Mouse (Mus musculus): ENCODE measurements around the gene Plek. TPM values are rescaled to one million over a fixed set of nuclear protein-coding genes. Genes with fewer than 3 reads are reported as not detected.

Gene Plek
- polyA plus RNA-seq, 1 experiment: 86.2 TPM

GRCm38 (mm10) chr11:17002739-17003373 is 49.3 kb downstream of the Plek start:
- TF ChIP-seq POLR2A (IDR thresholded peaks at IDR 0.05; ENCODE audit: borderline replicate concordance, low read depth, low read length) (no peak), CTCF (IDR thresholded peaks at IDR 0.05; ENCODE audit: low read depth, low read length) (no peak)
- H3K27ac ChIP-seq (ENCODE audit: insufficient read depth, low read depth, low read length): peak overlapping the region; percentile 99
- peak overlapping the region; percentile 6 for H3K4me3 ChIP-seq (ENCODE audit: insufficient read depth, low read length)
- H3K4me1 ChIP-seq (ENCODE audit: control insufficient read depth, insufficient read depth, low read length): peaks cover 38% of the 10 kb centered on the region

GRCm38 (mm10) chr11:17000353-17001334 is 51.5 kb downstream of the Plek start:
- Histone ChIP-seq H3K4me3 (ENCODE audit: insufficient read depth, low read length) (peak overlapping the region; percentile 8; the same call in 1 of the 2 replicates), H3K27ac (ENCODE audit: insufficient read depth, low read depth, low read length) (peak overlapping the region; percentile 77), H3K4me1 (ENCODE audit: control insufficient read depth, insufficient read depth, low read length) (peaks cover 46% of the 10 kb centered on the region)
- no peak for TF ChIP-seq CTCF (IDR thresholded peaks at IDR 0.05; ENCODE audit: low read depth, low read length)
- TF ChIP-seq POLR2A (IDR thresholded peaks at IDR 0.05; ENCODE audit: borderline replicate concordance, low read depth, low read length): no peak

- TF ChIP-seq CTCF (IDR thresholded peaks at IDR 0.05; ENCODE audit: low read depth, low read length): no peak
- no peak for TF ChIP-seq POLR2A (IDR thresholded peaks at IDR 0.05; ENCODE audit: borderline replicate concordance, low read depth, low read length)
- no peak overlapping the region for H3K4me3 ChIP-seq (ENCODE audit: insufficient read depth, low read length)
- peaks cover 46% of the 10 kb centered on the region for H3K4me1 ChIP-seq (ENCODE audit: control insufficient read depth, insufficient read depth, low read length)
- H3K27ac ChIP-seq (ENCODE audit: insufficient read depth, low read depth, low read length): peak overlapping the region; percentile 17; the same call in 1 of the 2 replicates
Measured at GRCm38 (mm10) chr11:16999933-17000332, 52.2 kb downstream of the Plek start.

- Histone ChIP-seq H3K4me3 (ENCODE audit: insufficient read depth, low read length) (no peak overlapping the region), H3K4me1 (ENCODE audit: control insufficient read depth, insufficient read depth, low read length) (peaks cover 44% of the 10 kb centered on the region), H3K27ac (ENCODE audit: insufficient read depth, low read depth, low read length) (no peak overlapping the region)
- TF ChIP-seq POLR2A (IDR thresholded peaks at IDR 0.05; ENCODE audit: borderline replicate concordance, low read depth, low read length): no peak
- TF ChIP-seq CTCF (IDR thresholded peaks at IDR 0.05; ENCODE audit: low read depth, low read length): no peak
Measured at GRCm38 (mm10) chr11:16999387-16999786, 52.8 kb downstream of the Plek start.

GRCm38 (mm10) chr11:16997465-16997864 is 54.7 kb downstream of the Plek start:
- Histone ChIP-seq H3K4me3 (ENCODE audit: insufficient read depth, low read length) (no peak overlapping the region), H3K4me1 (ENCODE audit: control insufficient read depth, insufficient read depth, low read length) (peaks cover 30% of the 10 kb centered on the region), H3K27ac (ENCODE audit: insufficient read depth, low read depth, low read length) (no peak overlapping the region)
- TF ChIP-seq CTCF (IDR thresholded peaks at IDR 0.05; ENCODE audit: low read depth, low read length): no peak
- TF ChIP-seq POLR2A (IDR thresholded peaks at IDR 0.05; ENCODE audit: borderline replicate concordance, low read depth, low read length): no peak

- Histone ChIP-seq H3K4me1 (ENCODE audit: control insufficient read depth, insufficient read depth, low read length) (peaks cover 29% of the 10 kb centered on the region), H3K4me3 (ENCODE audit: insufficient read depth, low read length) (no peak overlapping the region), H3K27ac (ENCODE audit: insufficient read depth, low read depth, low read length) (no peak overlapping the region)
- TF ChIP-seq POLR2A (IDR thresholded peaks at IDR 0.05; ENCODE audit: borderline replicate concordance, low read depth, low read length): no peak
- no peak for TF ChIP-seq CTCF (IDR thresholded peaks at IDR 0.05; ENCODE audit: low read depth, low read length)
Measured at GRCm38 (mm10) chr11:16996818-16997217, 55.4 kb downstream of the Plek start.

DNA sequence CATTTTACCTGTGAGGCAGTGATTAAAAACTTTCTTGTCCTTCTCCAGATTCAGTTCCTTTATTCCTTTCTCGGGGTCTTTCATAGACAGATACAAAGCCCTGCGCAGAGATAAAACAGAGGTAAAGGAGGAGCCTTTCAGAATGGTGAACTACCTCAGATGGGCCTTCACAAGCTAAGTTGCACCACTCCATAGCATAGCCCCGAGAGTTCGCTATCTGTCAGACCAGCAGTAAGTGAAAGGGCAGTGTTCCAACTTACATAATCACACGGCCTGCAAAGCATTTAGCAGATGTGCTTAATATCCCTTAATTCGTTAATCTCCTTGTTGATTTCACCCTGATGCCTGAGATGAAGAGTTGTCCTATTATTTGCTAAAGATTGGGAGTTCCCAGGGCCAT is 59.3 kb downstream of the Plek start:
- no peak overlapping the region for H3K4me3 ChIP-seq (ENCODE audit: insufficient read depth, low read length)
- H3K4me1 ChIP-seq (ENCODE audit: control insufficient read depth, insufficient read depth, low read length): peaks cover 15% of the 10 kb centered on the region
- no peak for TF ChIP-seq POLR2A (IDR thresholded peaks at IDR 0.05; ENCODE audit: borderline replicate concordance, low read depth, low read length)
- TF ChIP-seq CTCF (IDR thresholded peaks at IDR 0.05; ENCODE audit: low read depth, low read length): no peak
- H3K27ac ChIP-seq (ENCODE audit: insufficient read depth, low read depth, low read length): no peak overlapping the region

DNA sequence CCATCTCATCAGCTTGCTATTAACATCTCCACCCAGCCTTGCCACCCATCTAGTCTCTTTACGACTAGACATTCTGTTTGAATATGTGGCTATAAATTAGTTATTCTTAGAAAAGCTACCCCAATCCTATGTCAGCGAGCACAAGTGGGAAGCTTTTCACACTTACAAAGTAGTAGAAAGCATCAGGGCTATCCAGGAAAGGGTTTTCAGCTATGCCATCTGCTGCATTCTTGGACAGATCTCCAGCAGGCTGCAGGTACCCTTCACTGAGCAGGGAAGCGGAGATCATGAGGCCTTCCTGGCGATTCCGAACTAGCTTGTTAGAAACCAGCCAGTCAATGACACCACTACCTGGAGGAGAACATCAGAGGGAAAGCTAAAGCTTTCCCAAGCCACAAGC is 62.3 kb downstream of the Plek start:
- TF ChIP-seq CTCF (IDR thresholded peaks at IDR 0.05; ENCODE audit: low read depth, low read length): no peak
- TF ChIP-seq POLR2A (IDR thresholded peaks at IDR 0.05; ENCODE audit: borderline replicate concordance, low read depth, low read length): no peak
- no peak overlapping the region for H3K4me3 ChIP-seq (ENCODE audit: insufficient read depth, low read length)
- H3K27ac ChIP-seq (ENCODE audit: insufficient read depth, low read depth, low read length): no peak overlapping the region
- H3K4me1 ChIP-seq (ENCODE audit: control insufficient read depth, insufficient read depth, low read length): peaks cover 22% of the 10 kb centered on the region

- Histone ChIP-seq H3K27ac (ENCODE audit: insufficient read depth, low read depth, low read length) (no peak overlapping the region), H3K4me1 (ENCODE audit: control insufficient read depth, insufficient read depth, low read length) (peaks cover 22% of the 10 kb centered on the region), H3K4me3 (ENCODE audit: insufficient read depth, low read length) (no peak overlapping the region)
- TF ChIP-seq CTCF (IDR thresholded peaks at IDR 0.05; ENCODE audit: low read depth, low read length) (no peak), POLR2A (IDR thresholded peaks at IDR 0.05; ENCODE audit: borderline replicate concordance, low read depth, low read length) (no peak)
Measured at GRCm38 (mm10) chr11:16987745-16988328, 64.3 kb downstream of the Plek start.
